Mouse (Mus musculus): ENCODE measurements around the gene Rfc4.

Gene Rfc4

DNA sequence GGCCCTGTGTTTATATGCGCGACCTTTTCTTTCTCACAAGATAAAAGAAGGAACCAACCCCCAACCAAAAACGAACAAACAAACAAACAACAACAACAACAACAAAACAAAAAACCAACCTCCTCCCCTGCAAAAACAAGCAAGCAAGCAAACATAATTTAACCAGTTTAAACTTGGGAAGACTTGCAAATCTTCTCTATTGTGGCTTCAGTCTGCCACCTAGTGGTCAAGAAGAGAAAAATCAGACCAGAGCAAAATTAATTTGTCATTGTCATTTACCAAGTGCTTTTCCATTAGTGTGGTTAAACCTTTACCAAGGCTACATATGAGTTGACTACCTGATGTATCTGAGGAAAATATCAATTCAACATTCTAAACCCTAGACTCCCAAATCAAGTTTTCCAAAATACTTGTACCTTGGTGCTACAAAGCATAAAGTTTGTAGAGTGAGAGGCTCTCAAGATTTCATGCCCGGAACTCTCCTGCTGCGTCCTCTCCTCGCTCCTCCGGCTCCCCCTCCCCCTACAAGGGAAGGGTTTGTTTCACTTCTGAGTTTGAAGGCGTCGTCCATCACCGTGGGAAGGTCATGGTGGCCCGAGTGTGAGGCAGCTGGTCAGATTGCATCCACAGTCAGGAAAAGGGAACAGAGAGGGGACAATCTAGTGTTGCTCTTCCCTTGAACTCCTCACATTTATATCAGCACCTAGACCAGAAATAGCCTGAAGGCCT, 8.0 kb upstream of the Rfc4 start:
- DNase-seq (ENCODE audit: extremely low read depth, low read depth, low spot score) = no peak

GRCm38 (mm10) chr16:23132336-23132735, 4.8 kb upstream of the Rfc4 start:
- no peak for DNase-seq (ENCODE audit: extremely low read depth, low read depth, low spot score)

DNA sequence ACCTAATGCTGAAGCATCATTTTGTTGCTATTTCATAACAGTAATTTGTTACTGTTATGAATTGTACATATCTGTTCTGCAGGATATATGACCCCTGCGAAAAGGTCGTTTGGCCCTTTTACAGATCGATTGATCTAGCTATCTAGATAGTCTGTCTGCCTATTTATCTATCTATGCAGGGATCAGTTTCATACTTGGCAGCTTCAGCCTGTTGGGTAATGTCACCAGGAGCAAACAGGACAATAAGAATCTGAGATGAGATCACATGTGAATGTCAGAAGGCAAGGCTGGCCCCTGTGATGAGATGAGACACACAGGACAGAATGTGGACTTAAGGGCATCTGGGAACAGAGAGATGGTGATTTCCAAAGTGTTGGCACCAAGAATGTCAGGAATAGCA, 2.8 kb upstream of the Rfc4 start:
- no peak for DNase-seq (ENCODE audit: extremely low read depth, low read depth, low spot score)

DNA sequence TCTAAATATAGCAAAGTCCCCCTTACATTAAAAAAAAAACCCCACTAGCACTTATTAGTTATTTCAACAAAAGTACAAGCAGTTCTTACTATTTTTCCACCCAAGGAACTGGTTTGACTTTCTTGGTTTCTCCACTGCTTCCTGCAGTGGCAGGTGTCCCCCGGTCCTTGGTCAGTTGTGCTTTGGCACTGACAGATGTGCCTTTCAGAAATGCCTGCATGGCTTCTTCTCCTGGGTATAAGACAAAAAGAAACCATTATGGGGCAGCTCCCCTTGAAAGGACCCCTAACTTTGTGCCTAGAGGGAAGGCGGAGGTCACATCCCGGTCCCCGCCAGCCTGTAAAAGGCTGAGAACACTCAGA, 245 bp downstream of the Rfc4 start:
- DNase-seq (ENCODE audit: extremely low read depth, low read depth, low spot score) = no peak

GRCm38 (mm10) chr16:23124398-23124797, 3.1 kb downstream of the Rfc4 start:
- no peak for DNase-seq (ENCODE audit: extremely low read depth, low read depth, low spot score)

GRCm38 (mm10) chr16:23123104-23123503, 4.4 kb downstream of the Rfc4 start:
- no peak for DNase-seq (ENCODE audit: extremely low read depth, low read depth, low spot score)

DNA sequence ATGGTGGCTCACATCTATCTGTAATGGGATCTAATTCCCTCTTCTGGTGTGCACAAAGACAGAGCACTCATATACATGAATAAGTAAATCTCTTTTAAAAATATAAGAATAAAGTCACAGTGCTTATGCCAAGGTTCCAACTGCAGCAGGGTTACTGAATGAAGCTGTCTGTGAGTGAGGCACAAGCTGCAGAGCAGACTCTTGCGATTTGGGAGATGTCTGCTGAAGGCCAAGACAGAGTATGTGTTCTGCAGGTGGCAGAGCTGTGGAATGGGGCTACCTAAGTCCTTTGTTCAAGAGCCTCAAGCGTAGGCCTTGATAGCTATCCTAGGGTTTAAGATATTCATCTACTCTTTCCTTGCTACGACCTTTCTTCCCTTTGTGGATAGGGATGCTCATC, 5.1 kb downstream of the Rfc4 start:
- DNase-seq (ENCODE audit: extremely low read depth, low read depth, low spot score) = no peak

- DNase-seq (ENCODE audit: extremely low read depth, low read depth, low spot score) = no peak
These were observed 10.4 kb downstream of the Rfc4 start for GRCm38 (mm10) chr16:23117173-23117572.

- no peak for DNase-seq (ENCODE audit: extremely low read depth, low read depth, low spot score)
These were observed 12.1 kb downstream of the Rfc4 start for GRCm38 (mm10) chr16:23115486-23115885.

- no peak for DNase-seq (ENCODE audit: extremely low read depth, low read depth, low spot score)
These were observed 13.0 kb downstream of the Rfc4 start for GRCm38 (mm10) chr16:23114339-23115171.

DNA sequence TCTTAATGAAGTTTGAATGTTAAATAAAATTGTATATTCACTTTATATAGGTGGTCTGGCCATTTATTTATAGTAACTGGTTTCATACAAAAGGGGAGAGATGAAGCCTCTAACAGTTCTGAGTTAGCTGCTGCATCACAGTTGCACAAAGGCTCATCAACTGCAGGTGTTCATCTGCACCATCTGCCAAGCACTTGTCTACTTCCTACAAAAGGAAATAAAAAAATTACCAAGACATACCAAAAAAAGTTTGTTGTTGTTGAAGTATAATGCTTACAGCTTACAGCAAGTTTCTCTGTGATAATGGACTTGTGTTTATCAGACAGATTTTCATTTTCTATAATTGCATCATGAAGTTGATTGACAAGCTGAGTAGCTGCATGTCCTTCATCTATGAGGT, 13.6 kb downstream of the Rfc4 start:
- DNase-seq (ENCODE audit: extremely low read depth, low read depth, low spot score) = no peak

GRCm38 (mm10) chr16:23112861-23113435, 14.6 kb downstream of the Rfc4 start:
- DNase-seq (ENCODE audit: extremely low read depth, low read depth, low spot score) = no peak

DNA sequence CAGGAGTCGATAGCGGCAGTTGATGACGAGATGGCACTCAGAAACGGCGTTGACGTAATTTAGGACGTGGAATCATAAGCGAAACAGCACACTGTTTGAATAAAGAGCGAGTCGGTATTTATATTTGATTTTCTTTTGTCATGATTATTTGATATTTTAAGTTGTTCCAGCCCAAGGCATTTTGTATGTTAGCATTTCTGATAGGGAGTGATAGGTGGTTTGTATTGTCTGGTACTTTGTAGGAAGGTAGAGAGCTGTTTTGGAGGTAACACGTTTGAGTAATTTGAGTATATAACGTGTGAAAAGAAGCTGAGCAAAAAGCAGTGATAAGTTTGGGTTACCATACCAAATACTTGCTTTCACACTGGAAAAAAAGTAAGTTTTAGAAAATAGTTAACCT, 15.2 kb downstream of the Rfc4 start:
- DNase-seq (ENCODE audit: extremely low read depth, low read depth, low spot score) = no peak

DNA sequence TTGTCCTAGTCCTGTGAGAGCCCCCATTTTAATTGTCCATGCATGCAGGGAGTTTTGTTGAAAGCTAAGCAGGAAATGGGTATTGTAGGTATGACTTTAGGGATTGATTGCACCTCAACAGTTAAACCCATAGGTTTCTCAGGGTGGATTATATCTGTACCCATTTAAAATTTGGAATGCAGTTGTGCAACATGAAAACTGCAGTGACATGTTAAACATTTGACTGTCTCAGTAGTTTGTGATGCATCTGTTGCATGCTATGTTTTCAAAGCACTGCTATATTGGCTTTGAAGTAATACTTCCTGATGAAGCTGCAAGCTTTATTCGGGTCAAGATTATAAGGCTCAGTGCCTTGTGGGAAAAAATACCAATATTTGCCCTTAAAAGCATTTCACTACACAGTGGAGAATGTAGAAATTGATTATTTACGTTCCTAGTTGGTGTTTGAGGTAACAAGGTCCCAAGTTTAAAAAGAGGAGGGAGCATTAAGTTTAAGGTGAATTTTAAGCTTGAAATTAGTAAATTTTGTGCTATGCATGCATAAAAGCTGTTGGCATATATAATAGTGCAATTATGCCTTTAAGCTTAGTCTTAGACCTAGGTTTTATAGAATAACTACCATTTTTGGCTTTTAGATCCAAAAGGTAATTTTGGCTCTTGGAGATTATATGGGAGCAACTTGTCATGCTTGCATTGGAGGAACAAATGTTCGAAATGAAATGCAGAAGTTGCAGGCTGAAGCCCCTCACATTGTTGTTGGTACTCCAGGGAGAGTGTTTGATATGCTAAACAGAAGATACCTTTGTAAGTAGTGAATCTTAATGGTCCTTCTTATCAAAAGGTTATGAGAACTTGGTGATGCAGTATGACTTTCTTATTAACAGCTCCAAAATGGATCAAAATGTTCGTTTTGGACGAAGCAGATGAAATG, 17.9 kb downstream of the Rfc4 start:
- no peak for DNase-seq (ENCODE audit: extremely low read depth, low read depth, low spot score)

GRCm38 (mm10) chr16:23108943-23109342, 18.6 kb downstream of the Rfc4 start:
- no peak for DNase-seq (ENCODE audit: extremely low read depth, low read depth, low spot score)

- no peak for DNase-seq (ENCODE audit: extremely low read depth, low read depth, low spot score)
These were observed 19.4 kb downstream of the Rfc4 start for GRCm38 (mm10) chr16:23107946-23108759.

DNA sequence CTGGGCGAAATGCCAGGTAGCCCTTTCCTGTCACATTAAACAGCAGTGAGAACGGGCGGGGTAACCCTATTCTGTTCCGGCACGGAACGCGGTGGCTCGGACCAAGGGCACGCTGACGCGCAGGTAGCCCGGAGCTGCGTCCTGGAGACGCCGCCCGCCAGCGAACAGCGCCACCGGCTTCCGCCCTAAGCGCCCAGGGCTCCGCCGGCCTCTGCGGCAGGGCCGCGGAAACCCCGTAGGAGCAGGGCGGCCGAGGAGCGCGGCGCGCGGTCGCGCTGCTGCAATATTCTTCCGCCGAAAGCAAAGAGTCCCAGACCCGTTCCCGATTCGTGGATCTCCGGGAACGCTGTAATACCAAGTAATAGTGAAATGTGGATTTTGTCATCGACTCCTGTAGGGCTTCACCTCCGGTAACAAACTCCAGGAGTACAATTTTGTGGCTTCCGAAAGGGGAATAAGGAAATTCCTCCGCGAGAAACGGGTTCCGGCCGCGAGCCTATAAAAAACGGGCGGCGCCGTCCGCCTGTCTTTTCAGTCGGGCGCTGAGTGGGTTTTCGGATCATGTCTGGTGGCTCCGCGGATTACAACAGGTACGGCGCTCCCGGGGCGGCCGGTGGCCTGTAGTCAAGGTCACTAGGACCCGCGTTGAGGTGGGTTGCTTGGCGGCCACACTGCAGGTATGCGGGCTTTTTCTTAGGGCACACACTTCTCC, 20.1 kb downstream of the Rfc4 start, which contains the start of gene Eif4a2:
TSS of gene Eif4a2 (plus strand) at position 214 of the 712 bp plus-strand sequence.
- no peak for DNase-seq (ENCODE audit: extremely low read depth, low read depth, low spot score)

DNA sequence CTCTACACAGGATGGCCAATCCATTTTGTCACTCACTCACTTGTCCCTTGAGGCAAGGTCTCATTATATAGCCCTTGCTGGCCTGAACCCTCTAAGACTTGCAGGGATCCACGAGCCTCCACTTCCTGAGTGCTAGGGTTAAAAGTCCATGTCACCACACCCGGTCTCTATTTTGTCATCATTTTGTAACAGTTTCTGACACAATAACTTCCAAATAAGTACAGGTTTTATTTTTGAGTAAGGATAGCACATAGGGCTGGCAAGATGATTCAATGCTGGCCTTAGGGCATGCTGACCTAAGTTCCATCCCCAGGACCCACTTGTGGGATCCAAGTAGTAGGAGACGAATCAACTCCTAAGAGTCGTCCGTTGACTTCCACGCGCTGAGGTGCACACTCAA, 21.4 kb downstream of the Rfc4 start:
- no peak for DNase-seq (ENCODE audit: extremely low read depth, low read depth, low spot score)

- no peak for DNase-seq (ENCODE audit: extremely low read depth, low read depth, low spot score)
These were observed 23.7 kb downstream of the Rfc4 start for GRCm38 (mm10) chr16:23103841-23104240.
